Mouse (Mus musculus) testis, postnatal 14 days (tissue): ENCODE measurements at regions not wholly inside any gene's neighbourhood (a gene's known extent, or its start where the extent isn't known, plus 50 kb on each side); places are given as distances from the start of the nearest gene placed in this dataset.

Source experiments
- DNase-seq: peaks from one replicate; pipeline ENCODE4 v3.0.0; 2021; ENCODE audit warnings: low spot score

- no peak for DNase-seq
Observed at GRCm38 (mm10) chr15:57644331-57644953, 167.0 kb upstream of the Slc22a22 start.

- DNase-seq, result no peak
Observed at GRCm38 (mm10) chr15:57639115-57639514, 161.7 kb upstream of the Slc22a22 start.

- DNase-seq, result no peak
Observed at GRCm38 (mm10) chr15:57633067-57633466, 155.6 kb upstream of the Slc22a22 start.

- DNase-seq, result no peak
Observed at GRCm38 (mm10) chr15:57632537-57632936, 155.1 kb upstream of the Slc22a22 start.

- no peak for DNase-seq
Observed at GRCm38 (mm10) chr15:57618466-57618865, 141.0 kb upstream of the Slc22a22 start.

GRCm38 (mm10) chr15:57616880-57617391 lies 139.5 kb upstream of the Slc22a22 start:
- no peak for DNase-seq

GRCm38 (mm10) chr15:57610006-57610405 lies 132.6 kb upstream of the Slc22a22 start:
- DNase-seq, result no peak

GRCm38 (mm10) chr15:57608519-57608918 lies 131.1 kb upstream of the Slc22a22 start:
- no peak for DNase-seq

- peak; percentile 12 for DNase-seq
Observed at GRCm38 (mm10) chr15:57600562-57600961, 123.1 kb upstream of the Slc22a22 start.

GRCm38 (mm10) chr15:57593326-57594004 lies 116.0 kb upstream of the Slc22a22 start:
- DNase-seq, result no peak

GRCm38 (mm10) chr15:57590597-57591219 lies 113.3 kb upstream of the Slc22a22 start:
- no peak for DNase-seq

- DNase-seq, result no peak
Observed at GRCm38 (mm10) chr15:57589404-57590377, 112.3 kb upstream of the Slc22a22 start.

GRCm38 (mm10) chr15:57585411-57585810 lies 108.0 kb upstream of the Slc22a22 start:
- no peak for DNase-seq

- no peak for DNase-seq
Observed at GRCm38 (mm10) chr15:57584498-57584897, 107.1 kb upstream of the Slc22a22 start.

- no peak for DNase-seq
Observed at GRCm38 (mm10) chr15:57581266-57581665, 103.8 kb upstream of the Slc22a22 start.

GRCm38 (mm10) chr15:57578794-57579193 lies 101.4 kb upstream of the Slc22a22 start:
- no peak for DNase-seq

- no peak for DNase-seq
Observed at GRCm38 (mm10) chr15:57574080-57574618, 96.7 kb upstream of the Slc22a22 start.

GRCm38 (mm10) chr15:57572460-57572859 lies 95.0 kb upstream of the Slc22a22 start:
- DNase-seq, result no peak

GRCm38 (mm10) chr15:57568006-57568630 lies 90.7 kb upstream of the Slc22a22 start:
- no peak for DNase-seq

- DNase-seq, result no peak
Observed at GRCm38 (mm10) chr15:57547154-57547553, 69.7 kb upstream of the Slc22a22 start.

GRCm38 (mm10) chr15:57545141-57545540 lies 67.7 kb upstream of the Slc22a22 start:
- no peak for DNase-seq
